Mouse (Mus musculus): ENCODE measurements around the gene Cryba2. TPM values are rescaled to one million over a fixed set of nuclear protein-coding genes. Genes with fewer than 3 reads are reported as not detected.

Gene Cryba2
- total and polyA plus RNA-seq, 2 experiments from 2014 or later = not detected

GRCm38 (mm10) chr1:74859223-74859984 is 33.5 kb downstream of the Cryba2 start:
- 36% methylated on average over 6 of the region's 6 CpGs for WGBS
- peaks cover 60% of the 10 kb centered on the region for H3K27me3 ChIP-seq (ENCODE audit: control insufficient read depth, insufficient read depth, low read length)

GRCm38 (mm10) chr1:74858805-74859204 is 34.1 kb downstream of the Cryba2 start:
- no peak for TF ChIP-seq EP300 (IDR thresholded peaks at IDR 0.05; ENCODE audit: low read depth)
- TF ChIP-seq CTCF (IDR thresholded peaks at IDR 0.05; ENCODE audit: low read depth) = no peak
- WGBS = 8% methylated on average over 16 of the region's 16 CpGs
- no peak for ATAC-seq (ENCODE audit: insufficient read depth, low read depth)
- Histone ChIP-seq H3K27ac (ENCODE audit: low read depth) (no peak overlapping the region), H3K4me1 (ENCODE audit: control insufficient read depth, insufficient read depth) (peaks cover 5% of the 10 kb centered on the region; the same call in 1 of the 2 replicates), H3K4me2 (ENCODE audit: low read depth, low read length) (peak overlapping the region; percentile 42; the same call in 1 of the 2 replicates), H3K9ac (replicated peaks; ENCODE audit: low read depth, low read length) (no peak overlapping the region), H3K27me3 (ENCODE audit: control insufficient read depth, insufficient read depth, low read length) (peaks cover 66% of the 10 kb centered on the region), H3K4me3 (ENCODE audit: low read depth, low read length) (0 out of 2 replicates have a peak overlapping the region, but pooled peaks have one; percentile 24), H3K9me3 (replicated peaks; ENCODE audit: control insufficient read depth, low read length) (no peaks in the 10 kb centered on the region), H3K36me3 (replicated peaks; ENCODE audit: control insufficient read depth, insufficient read depth, low read length) (no peaks in the 10 kb centered on the region)
- no peak for DNase-seq (ENCODE audit: low spot score)

More at GRCm38 (mm10) chr1:74859223-74859984, 33.5 kb downstream of the Cryba2 start:
- H3K4me1 ChIP-seq (ENCODE audit: control insufficient read depth, insufficient read depth) = peaks cover 5% of the 10 kb centered on the region; the same call in 1 of the 2 replicates
- DNase-seq (ENCODE audit: low spot score) = no peak
- no peaks in the 10 kb centered on the region for H3K36me3 ChIP-seq (replicated peaks; ENCODE audit: control insufficient read depth, insufficient read depth, low read length)
- TF ChIP-seq CTCF (IDR thresholded peaks at IDR 0.05; ENCODE audit: low read depth) (no peak), EP300 (IDR thresholded peaks at IDR 0.05; ENCODE audit: low read depth) (no peak)
- H3K9me3 ChIP-seq (replicated peaks; ENCODE audit: control insufficient read depth, low read length) = no peaks in the 10 kb centered on the region
- H3K27ac ChIP-seq (ENCODE audit: low read depth) = no peak overlapping the region
- H3K4me2 ChIP-seq (ENCODE audit: low read depth, low read length) = no peak overlapping the region
- ATAC-seq (ENCODE audit: insufficient read depth, low read depth) = no peak
- H3K4me3 ChIP-seq (ENCODE audit: low read depth, low read length) = no peak overlapping the region
- no peak overlapping the region for H3K9ac ChIP-seq (replicated peaks; ENCODE audit: low read depth, low read length)

DNA sequence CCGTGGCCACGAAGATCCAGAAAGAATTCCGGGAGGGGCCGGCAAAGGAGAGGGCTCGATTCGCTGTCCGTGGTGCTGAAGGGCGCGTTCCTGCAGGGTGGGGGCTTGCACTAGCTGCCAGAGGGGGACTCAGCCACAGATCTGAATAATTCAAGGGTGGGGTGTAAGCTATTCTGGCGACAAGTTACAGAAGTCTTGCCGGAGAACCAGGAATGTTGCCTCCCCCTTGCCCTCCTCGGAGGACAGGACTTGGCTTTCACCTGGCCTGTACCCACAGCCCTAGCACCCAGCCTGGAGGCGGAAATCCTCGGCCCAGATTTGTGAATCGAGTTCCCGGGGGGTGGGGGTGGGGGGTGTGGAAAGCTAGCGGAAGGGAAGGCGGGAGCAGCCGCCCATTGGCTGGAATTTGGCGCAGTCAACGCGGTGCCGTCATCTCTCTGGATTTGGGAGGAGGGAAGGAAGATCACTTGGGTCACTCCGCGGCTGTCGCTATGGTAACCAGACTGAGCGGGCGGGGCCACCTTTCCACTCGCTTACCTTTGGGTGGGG is 34.7 kb downstream of the Cryba2 start:
- no peak overlapping the region for H3K9ac ChIP-seq (replicated peaks; ENCODE audit: low read depth, low read length)
- H3K36me3 ChIP-seq (replicated peaks; ENCODE audit: control insufficient read depth, insufficient read depth, low read length) = no peaks in the 10 kb centered on the region
- no peak overlapping the region for H3K27ac ChIP-seq (ENCODE audit: low read depth)
- WGBS = 1% methylated on average over 29 of the region's 29 CpGs
- peak; percentile 32 for DNase-seq (ENCODE audit: low spot score)
- TF ChIP-seq EP300 (IDR thresholded peaks at IDR 0.05; ENCODE audit: low read depth) = no peak
- no peak for TF ChIP-seq CTCF (IDR thresholded peaks at IDR 0.05; ENCODE audit: low read depth)
- H3K9me3 ChIP-seq (replicated peaks; ENCODE audit: control insufficient read depth, low read length) = no peaks in the 10 kb centered on the region
- H3K27me3 ChIP-seq (ENCODE audit: control insufficient read depth, insufficient read depth, low read length) = peaks cover 71% of the 10 kb centered on the region
- peaks cover 5% of the 10 kb centered on the region; the same call in 1 of the 2 replicates for H3K4me1 ChIP-seq (ENCODE audit: control insufficient read depth, insufficient read depth)
- H3K4me3 ChIP-seq (ENCODE audit: low read depth, low read length) = peak overlapping the region; percentile 24
- peak; percentile 42; the same call in 1 of the 2 replicates for ATAC-seq (ENCODE audit: insufficient read depth, low read depth)
- peak overlapping the region; percentile 42 for H3K4me2 ChIP-seq (ENCODE audit: low read depth, low read length)

DNA sequence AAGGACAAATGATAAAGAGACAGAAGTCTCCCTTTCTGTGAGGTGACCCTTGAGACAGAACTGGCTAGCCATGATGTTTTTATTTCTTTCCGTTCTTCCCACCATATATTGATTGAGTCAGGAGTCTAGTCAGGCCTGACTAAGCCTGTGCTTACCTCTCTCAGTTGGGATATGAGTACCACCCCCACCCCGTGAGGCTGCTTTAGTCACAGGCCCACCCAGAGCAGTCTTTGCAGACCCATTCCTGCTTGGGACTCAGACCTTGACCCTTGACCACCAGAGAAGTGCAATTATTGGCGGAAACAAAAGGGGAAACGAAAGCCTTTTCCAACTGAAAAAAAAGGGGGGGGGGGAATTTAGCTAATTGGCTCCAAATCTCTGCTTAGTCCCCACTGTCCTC is 35.3 kb downstream of the Cryba2 start:
- Histone ChIP-seq H3K4me3 (ENCODE audit: low read depth, low read length) (peak overlapping the region; percentile 24; the same call in 1 of the 2 replicates), H3K4me2 (ENCODE audit: low read depth, low read length) (peak overlapping the region; percentile 42; the same call in 1 of the 2 replicates), H3K9ac (replicated peaks; ENCODE audit: low read depth, low read length) (no peak overlapping the region), H3K27me3 (ENCODE audit: control insufficient read depth, insufficient read depth, low read length) (peaks cover 77% of the 10 kb centered on the region), H3K9me3 (replicated peaks; ENCODE audit: control insufficient read depth, low read length) (no peaks in the 10 kb centered on the region), H3K36me3 (replicated peaks; ENCODE audit: control insufficient read depth, insufficient read depth, low read length) (no peaks in the 10 kb centered on the region), H3K27ac (ENCODE audit: low read depth) (no peak overlapping the region), H3K4me1 (ENCODE audit: control insufficient read depth, insufficient read depth) (peaks cover 5% of the 10 kb centered on the region; the same call in 1 of the 2 replicates)
- no peak for ATAC-seq (ENCODE audit: insufficient read depth, low read depth)
- no peak for TF ChIP-seq EP300 (IDR thresholded peaks at IDR 0.05; ENCODE audit: low read depth)
- no peak for TF ChIP-seq CTCF (IDR thresholded peaks at IDR 0.05; ENCODE audit: low read depth)
- WGBS = 11% methylated on average over 4 of the region's 4 CpGs
- DNase-seq (ENCODE audit: low spot score) = no peak

- H3K9ac ChIP-seq (replicated peaks; ENCODE audit: low read depth, low read length) = no peak overlapping the region
- H3K4me2 ChIP-seq (ENCODE audit: low read depth, low read length) = no peak overlapping the region
- DNase-seq (ENCODE audit: low spot score) = no peak
- H3K4me3 ChIP-seq (ENCODE audit: low read depth, low read length) = no peak overlapping the region
- H3K4me1 ChIP-seq (ENCODE audit: control insufficient read depth, insufficient read depth) = peaks cover 5% of the 10 kb centered on the region; the same call in 1 of the 2 replicates
- H3K27me3 ChIP-seq (ENCODE audit: control insufficient read depth, insufficient read depth, low read length) = peaks cover 82% of the 10 kb centered on the region
- H3K9me3 ChIP-seq (replicated peaks; ENCODE audit: control insufficient read depth, low read length) = no peaks in the 10 kb centered on the region
- no peak overlapping the region for H3K27ac ChIP-seq (ENCODE audit: low read depth)
- ATAC-seq (ENCODE audit: insufficient read depth, low read depth) = no peak
- TF ChIP-seq EP300 (IDR thresholded peaks at IDR 0.05; ENCODE audit: low read depth) (no peak), CTCF (IDR thresholded peaks at IDR 0.05; ENCODE audit: low read depth) (no peak)
- no peaks in the 10 kb centered on the region for H3K36me3 ChIP-seq (replicated peaks; ENCODE audit: control insufficient read depth, insufficient read depth, low read length)
- WGBS = 3% methylated on average over 20 of the region's 20 CpGs
Measured at GRCm38 (mm10) chr1:74857201-74857600, 35.7 kb downstream of the Cryba2 start.

Data from heart, postnatal 0 days (tissue).